Mouse (Mus musculus): ENCODE data around the gene Akap6.
A peak's percentile ranks its signal among the peaks of the same experiment; 100 is the strongest.

Akap6 gene

DNA sequence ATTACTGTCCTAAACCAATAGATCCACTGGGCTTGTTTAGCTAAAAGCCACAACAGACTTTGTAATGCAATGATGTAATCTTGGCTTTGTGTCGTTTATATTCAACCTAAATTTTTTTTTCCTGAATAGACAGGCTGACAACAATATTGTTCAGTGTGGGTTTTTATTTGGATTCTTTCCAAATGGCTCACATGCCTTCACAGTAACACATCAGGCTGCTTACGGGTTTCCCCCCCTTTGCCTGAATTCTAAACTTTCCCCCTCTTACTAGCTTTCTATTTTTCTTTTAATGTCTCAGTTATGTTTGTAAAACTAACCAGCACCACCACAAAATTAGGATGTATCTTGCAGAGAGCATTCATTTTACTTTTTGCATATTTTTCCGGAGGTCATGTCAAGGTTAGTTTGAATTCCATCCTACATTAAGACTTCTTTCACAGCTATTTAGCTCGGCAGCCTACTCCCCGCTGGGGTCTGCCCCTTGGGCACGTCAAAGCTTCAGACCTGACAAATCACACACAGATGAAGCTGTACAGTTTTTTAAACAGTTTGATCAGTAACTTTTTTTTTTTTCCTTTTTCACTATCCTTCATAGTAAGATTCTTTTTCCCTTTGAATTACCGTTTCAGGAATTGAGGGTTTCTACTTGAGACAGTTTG lies 362.4 kb downstream of the Akap6 start:
- DNase-seq: peak in 1 of 2 experiments; percentile 3

DNA sequence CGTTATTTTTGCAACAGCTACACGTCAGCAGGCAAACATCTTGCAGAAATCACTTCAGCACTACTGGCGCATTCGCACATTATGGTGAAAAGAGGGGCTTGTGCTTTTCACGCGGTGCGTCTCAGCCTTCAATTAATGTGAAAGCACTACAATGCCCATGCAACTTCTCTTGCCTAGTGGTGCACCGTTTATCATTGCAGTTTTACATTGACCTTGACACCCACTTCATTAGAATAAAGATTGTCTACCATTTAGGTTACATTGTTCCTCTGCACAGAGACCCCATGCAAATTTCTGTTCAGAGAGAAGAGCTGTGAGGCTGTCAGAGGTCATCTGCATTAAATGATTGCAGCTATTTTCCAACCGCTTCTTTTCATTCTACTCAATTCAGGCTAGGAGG lies 363.8 kb downstream of the Akap6 start:
- no peak for DNase-seq

GRCm38 (mm10) chr12:53064241-53064760 lies 365.1 kb downstream of the Akap6 start:
- DNase-seq: no peak

DNA sequence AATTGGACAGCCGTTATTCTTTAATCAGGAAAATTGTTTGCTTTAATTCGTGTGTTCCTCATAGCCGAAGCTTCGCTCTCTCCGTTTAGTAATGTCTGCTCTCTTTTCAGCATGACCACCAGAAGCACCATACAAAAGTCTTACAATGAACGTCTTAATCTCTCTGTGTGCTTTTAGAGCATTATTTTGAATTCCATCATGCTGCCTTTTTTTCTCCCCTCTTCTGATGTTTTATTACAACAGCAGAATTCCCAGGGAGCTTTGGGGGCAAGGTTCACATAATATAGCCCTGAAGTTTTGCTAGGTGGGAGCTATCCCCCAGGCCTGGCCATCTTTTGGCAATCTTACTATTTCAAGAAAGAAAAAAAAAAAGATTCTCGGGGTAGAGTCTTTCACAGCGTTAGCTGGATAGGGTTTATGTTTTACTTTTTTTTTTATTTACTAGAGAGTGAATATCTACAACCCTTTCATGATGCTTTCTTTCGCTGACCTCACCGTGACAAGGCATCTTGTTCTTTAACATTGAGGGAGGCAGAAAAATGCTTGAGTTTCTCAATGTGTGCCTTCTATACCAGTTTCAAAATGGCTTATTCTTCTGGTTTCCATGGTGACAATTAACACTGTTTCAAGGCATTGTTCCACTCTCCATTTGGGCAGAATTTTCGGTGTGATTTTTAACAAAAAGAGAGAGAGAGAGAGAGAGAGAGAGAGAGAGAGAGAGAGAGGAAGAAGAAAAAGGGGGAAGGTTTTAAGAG lies 366.0 kb downstream of the Akap6 start:
- no peak for DNase-seq

- DNase-seq: no peak
Observed at GRCm38 (mm10) chr12:53066321-53066720, 367.1 kb downstream of the Akap6 start.

DNA sequence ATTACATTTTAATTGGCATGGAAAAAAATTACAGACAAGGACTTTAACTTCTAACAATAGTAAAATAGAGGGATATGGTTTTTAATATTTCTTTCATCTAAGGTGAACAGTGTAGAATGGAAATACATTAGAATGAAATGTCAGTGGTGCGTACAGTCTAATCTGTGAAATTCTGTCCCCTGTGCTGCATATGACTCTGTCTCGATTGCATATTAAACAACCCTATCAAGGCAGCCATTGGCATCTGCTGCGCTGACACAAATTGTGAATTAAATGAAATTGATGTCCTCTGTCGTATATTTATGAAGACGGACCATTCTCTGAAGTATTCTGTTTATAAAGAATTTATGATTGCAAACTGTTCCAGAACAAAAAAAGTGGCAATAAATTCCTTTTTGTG lies 371.7 kb downstream of the Akap6 start:
- DNase-seq: no peak

GRCm38 (mm10) chr12:53076595-53077400 lies 377.6 kb downstream of the Akap6 start:
- no peak for DNase-seq

- DNase-seq: no peak
Observed at GRCm38 (mm10) chr12:53085789-53086188, 386.6 kb downstream of the Akap6 start.

- no peak for DNase-seq
Observed at GRCm38 (mm10) chr12:53112276-53112675, 413.1 kb downstream of the Akap6 start.

DNA sequence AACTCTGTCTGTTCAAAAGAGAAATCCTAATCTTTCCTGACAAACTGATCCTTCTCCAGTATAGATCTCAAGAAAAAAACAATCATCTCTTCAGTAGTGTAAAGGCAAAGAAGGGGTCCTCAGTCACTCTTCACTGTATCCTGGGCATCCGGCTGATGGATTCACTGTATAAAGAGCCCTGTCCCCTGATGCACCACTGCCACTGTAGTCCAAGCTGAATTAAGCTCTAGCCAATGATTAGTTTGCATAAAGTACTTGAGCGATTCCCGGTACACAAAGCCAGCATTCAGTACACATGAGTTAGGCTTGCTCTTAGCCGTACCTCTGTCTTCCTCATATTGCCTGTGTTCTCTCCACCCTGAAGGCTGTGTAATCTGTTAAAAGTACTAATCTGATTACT lies 420.2 kb downstream of the Akap6 start:
- DNase-seq: no peak

GRCm38 (mm10) chr12:53124131-53124530 lies 424.9 kb downstream of the Akap6 start:
- DNase-seq: peak; percentile 29 to 35

DNA sequence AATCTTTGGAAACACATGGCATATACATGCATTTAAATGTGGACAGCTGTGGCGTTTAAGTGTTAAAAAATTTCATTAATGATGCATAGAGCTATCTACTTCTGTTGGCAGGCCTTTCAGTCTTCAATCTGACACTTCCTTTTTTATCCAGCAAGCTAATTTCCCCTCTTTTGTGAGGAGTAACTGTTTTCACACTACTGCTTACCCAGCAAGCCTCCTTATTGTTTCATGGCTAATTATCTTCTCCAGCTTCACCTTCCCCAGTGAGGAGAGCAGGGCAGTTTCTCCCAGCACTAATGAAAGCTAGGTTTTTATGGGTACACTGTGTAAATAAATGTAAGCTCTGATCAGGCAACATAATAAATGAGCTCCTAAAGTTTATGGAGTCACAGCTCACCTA lies 425.5 kb downstream of the Akap6 start:
- no peak for DNase-seq

DNA sequence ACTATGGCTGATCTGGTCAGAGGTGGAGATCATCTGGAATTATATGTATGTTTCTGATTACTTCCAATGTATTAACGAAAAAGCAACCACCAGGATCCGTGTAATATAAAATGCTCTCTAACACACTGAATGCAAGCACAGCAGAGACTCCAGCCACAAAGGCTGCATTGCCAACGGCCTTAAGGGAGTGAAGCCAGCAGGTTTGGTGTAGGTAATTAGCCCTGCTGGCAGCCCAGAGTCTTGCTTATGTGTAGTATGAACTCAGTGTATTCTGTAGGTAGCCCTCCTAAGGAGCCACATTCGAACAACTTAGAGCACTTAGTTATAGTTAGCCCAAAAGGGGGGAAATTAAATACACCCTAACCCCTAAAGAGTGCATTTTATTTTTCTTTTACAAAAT lies 426.1 kb downstream of the Akap6 start:
- DNase-seq: no peak

DNA sequence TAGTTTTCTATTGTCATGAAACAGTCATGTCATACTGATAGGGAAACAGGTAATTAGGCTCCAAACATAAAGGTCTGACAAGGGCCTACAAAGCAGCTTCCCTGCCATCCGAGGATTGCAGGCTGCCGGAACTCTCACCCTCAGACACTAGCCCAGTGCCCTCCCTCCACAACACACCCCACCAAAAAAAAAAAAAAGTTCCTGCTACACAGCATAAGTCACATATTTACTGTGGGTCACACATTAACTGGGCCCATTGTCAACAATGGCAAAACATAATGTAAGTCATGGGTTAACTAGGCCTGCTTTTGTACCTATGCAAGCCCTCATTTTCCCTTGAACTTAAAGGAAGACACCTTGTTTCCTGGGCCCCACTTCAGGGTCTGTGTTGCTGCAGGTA lies 435.0 kb downstream of the Akap6 start:
- DNase-seq: no peak

DNA sequence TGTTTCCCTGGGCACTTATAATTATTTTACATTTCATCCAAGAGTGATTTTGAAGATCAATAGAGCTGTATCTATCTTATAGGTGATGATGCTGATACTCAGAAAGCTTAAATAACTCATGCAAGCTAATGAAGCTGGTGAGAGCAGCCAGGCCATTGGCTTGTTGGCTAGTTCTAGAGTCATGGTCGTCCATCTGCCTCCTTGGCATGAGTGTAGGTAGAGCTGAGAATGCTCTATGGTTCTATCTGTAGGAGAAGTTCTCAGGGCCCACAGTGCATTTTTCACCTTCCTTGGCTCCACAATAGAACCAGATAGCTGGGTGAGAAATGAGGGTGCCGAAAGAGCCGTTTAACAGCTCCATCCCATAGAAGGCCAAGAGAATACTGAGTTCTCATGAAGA lies 438.1 kb downstream of the Akap6 start:
- DNase-seq: no peak

DNA sequence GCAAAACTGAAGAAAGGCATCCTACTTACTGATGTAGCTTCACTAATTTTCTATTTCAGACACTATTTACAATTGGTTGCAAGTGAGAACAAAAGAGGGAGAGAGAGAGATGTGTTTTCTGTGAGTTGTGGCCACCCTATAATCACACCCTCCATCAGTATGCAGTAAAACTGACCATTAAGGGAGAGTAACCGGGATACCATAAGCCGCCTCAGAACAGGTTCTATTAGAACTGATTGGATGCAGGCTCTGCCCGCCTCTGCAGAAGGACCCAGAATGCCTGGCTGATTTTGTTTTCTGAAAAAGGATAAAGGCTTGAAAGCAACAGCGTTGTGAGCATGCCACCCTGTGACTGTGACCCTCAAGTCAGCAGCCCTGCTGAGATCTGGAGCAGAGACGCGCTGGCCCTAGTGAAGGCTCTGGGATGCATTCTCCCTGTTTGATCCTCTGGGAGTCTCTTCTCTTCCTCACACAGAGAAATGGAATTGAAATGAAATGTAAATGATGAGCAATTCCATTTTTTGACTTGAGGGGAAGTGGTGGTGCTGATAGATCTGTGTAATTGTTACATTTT lies 445.0 kb downstream of the Akap6 start:
- DNase-seq: no peak

DNA sequence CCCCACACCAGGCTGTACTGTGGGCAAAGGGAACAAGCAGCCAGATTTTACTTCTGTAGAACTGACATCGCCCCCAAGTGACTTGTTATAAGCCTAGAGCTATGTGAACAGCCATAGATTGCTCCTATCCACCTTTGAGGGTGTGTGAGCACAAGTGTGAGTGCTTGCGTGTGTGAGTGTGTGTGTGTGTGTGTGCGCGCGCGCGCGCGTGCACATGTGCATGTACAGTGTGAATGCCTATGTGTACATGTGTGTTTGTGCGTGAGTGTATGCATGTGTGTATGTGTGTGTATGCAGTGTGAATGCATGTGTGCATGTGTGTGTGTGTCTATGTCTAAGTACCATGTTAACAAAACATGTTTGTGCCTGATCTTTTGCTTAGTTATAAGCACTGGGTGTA lies 445.6 kb downstream of the Akap6 start:
- DNase-seq: no peak

DNA sequence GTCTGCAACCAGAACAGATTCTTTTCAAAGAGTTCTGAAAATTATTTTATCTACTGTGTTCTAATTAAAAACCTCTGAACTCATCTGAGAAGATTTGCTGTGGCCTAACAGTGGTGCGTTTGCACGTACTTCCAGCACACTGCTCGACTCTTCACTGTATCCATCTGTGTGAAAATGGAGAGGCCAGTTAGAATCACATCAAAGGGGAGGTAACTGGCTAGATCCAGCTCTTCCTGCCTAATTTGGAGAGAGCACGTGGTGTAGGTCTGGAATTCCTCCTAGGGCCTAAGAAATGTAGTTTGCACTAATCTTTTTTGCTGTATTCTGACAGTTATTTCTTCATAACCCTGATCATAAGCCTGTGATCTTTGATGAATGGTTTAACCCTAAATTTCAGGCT lies 446.3 kb downstream of the Akap6 start:
- DNase-seq: no peak

DNA sequence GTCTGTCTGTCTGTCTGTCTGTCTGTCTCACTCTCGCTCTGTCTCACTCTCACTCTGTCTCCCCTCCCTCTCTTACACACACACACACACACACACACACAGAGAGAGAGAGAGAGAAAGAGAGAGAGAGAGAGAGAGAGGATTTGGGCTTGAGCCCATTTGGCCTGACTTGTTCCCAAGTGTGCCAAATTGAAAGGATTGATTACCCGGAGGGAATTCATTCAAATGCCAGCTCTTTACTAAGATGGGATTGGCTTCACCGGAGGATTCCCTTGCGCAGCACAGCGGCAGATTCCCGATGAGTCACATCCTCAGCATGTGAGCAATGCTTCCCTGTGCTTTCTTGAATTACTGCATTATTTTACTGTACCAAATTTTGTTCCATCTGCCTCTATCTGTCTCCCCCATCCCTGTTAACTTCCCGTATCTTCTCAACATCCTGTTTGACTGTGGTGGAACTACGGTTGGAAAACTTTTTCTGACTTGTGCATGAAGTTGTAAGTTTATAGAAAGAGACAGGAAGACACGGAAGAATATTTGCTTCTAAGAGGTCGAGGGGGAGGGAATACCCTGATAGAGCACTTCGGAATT lies 447.4 kb downstream of the Akap6 start:
- no peak for DNase-seq

- DNase-seq: no peak
Observed at GRCm38 (mm10) chr12:53147696-53148095, 448.5 kb downstream of the Akap6 start.

DNA sequence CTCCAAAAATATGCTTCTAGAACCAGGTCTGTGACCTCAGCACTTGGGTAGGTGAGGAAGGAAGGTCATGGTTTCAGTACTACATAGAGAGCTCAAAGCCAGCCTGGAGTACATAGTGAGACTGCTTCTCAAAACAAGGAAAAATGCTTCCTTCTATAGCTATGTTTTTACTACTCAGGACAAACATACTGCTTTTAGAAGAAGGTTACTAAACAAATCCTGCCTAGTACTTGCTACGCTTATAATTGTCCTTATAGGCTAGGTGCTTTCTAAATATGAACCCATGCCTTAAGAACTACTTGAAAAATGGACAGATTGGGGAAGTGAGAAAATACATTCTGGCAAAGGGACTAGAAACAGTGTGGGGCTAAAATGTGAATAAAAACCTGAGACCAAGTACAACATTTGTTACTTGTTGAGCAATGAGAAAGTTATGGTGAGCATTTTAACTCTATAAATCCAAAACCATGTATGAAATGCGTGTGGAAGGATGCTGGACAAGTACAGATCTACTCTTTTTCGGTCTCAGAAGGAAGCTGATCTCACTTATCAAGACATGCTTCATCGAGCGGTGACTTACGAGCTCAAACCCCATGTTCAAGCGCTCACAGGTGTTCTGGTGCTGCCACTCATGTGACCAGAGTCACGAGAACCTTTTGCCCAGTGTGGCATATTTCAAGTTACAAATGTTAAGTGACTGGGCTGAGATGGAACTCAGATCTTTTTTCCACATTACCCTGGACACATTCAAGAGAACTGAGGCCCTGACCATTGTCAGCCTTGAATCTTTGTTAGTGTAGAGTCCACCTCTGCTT lies 469.2 kb downstream of the Akap6 start:
- DNase-seq: no peak

- DNase-seq: no peak
Observed at GRCm38 (mm10) chr12:53191435-53191834, 492.3 kb downstream of the Akap6 start.

All from kidney, postnatal 4 days (tissue).